Mouse (Mus musculus) heart, embryonic 14.5 days (tissue): Measurements from ENCODE around the gene Pparg. TPM values are rescaled to one million over a fixed set of nuclear protein-coding genes. Genes with fewer than 3 reads are reported as not detected.

Source experiments
- ATAC-seq: fragments of 200-750 bp; cut with Nextera tagmentation; 2 replicates; pipeline ENCODE4 v1.8.0; 2017; ENCODE audit warnings: low read depth, moderate TSS enrichment; ENCODE audit not compliant: insufficient number of reproducible peaks, insufficient read depth, low FRiP score
- H3K27ac ChIP-seq, 2 experiments: fragments of 200-500 bp in 1 of 2; fragments of 300-500 bp in 1 of 2; sonication (generic) in 1 of 2; replicated peaks in 1 of 2; 2 replicates each; pipeline ENCODE4 v1.5.1; 2012 to 2014; ENCODE audit warnings: low read depth in 2 of 2, low read length in 2 of 2, control low read depth in 1 of 2, mild to moderate bottlenecking in 1 of 2, mixed read lengths in 1 of 2; ENCODE audit not compliant: control insufficient read depth in 1 of 2, insufficient read depth in 1 of 2
- H3K27me3 ChIP-seq: fragments of 300-500 bp; sonication (generic); 2 replicates; pipeline ENCODE4 v1.6.1; 2014; ENCODE audit warnings: mild to moderate bottlenecking, low read length, control low read depth; ENCODE audit not compliant: control insufficient read depth, insufficient read depth
- H3K36me3 ChIP-seq: fragments of 300-500 bp; sonication (generic); 2 replicates; pipeline ENCODE4 v1.6.1; 2014; ENCODE audit warnings: mild to moderate bottlenecking, control low read depth, low read length, mixed read lengths; ENCODE audit not compliant: control insufficient read depth, insufficient read depth
- H3K4me1 ChIP-seq, 2 experiments: fragments of 200-500 bp in 1 of 2; fragments of 300-500 bp in 1 of 2; sonication (generic) in 1 of 2; 2 replicates each; pipeline ENCODE4 v1.6.1; 2012 to 2014; ENCODE audit warnings: low read length in 2 of 2, control low read depth in 1 of 2, mixed read lengths in 1 of 2; ENCODE audit not compliant: control insufficient read depth in 2 of 2, insufficient read depth in 2 of 2
- H3K4me2 ChIP-seq: fragments of 300-500 bp; sonication (generic); 2 replicates; pipeline ENCODE4 v1.6.1; 2014; ENCODE audit warnings: mild to moderate bottlenecking, low read length
- H3K4me3 ChIP-seq, 2 experiments: fragments of 200-500 bp in 1 of 2; fragments of 300-500 bp in 1 of 2; sonication (generic) in 1 of 2; 2 replicates each; pipeline ENCODE4 v1.5.1; 2012 to 2014; ENCODE audit warnings: low read length in 2 of 2, mild to moderate bottlenecking in 2 of 2, control low read depth in 1 of 2, low read depth in 1 of 2, moderate library complexity in 1 of 2; ENCODE audit not compliant: control insufficient read depth in 1 of 2, insufficient read depth in 1 of 2
- H3K9ac ChIP-seq: fragments of 300-500 bp; sonication (generic); 2 replicates; pipeline ENCODE4 v1.6.1; 2014; ENCODE audit warnings: mild to moderate bottlenecking, low read length
- H3K9me3 ChIP-seq: fragments of 300-500 bp; sonication (generic); 2 replicates; pipeline ENCODE4 v1.6.1; 2016; ENCODE audit warnings: low read length, control low read depth; ENCODE audit not compliant: control insufficient read depth
- WGBS: fragments of 180-500 bp; shearing (Covaris S2); extraction: QIAGEN DNeasy Blood & Tissue Kit; methylation state at CpG from one replicate; pipeline ENCODE4 v1.1.7; 2014; 5-methylcytosine and 5-hydroxymethylcytosine counted together
- polyA plus RNA-seq: library from polyadenylated mRNA; unstranded; fragments of >200 nt; fragmentation: Nextera tagmentation; extraction: Ambion mirVana; gene quantifications from 2 replicates; pipeline ENCODE4 v1.2.1, GENCODE M21; 2014

Pparg gene
- polyA plus RNA-seq, 1 experiment from 2014 or later, result 2.4 TPM

DNA sequence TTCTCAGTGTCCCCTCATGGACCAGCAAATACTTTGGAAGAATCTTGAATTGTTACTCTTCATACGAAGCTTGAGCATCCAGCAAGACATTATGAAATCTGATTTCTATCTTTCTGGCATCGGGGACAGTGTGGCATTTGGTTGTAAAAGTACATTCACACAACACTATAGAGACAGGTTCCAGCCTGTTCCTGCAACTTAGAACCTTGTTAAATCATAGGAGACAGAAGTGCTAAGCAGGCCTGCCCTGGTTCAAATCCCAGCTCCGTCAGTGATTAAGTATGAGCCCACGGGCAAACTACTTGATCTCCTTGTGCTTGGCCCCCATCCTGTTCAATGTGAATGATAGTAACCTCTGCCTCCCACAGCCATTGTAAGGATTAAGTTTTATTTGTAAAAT lies 41.1 kb upstream of the Pparg start:
- no peak overlapping the region for H3K27ac ChIP-seq
- WGBS, result 87% methylated on average over 4 of the region's 4 CpGs
- no peak overlapping the region for H3K4me2 ChIP-seq
- no peak for ATAC-seq
- no peaks in the 10 kb centered on the region; the same call in 1 of the 2 replicates for H3K27me3 ChIP-seq
- H3K36me3 ChIP-seq, result no peaks in the 10 kb centered on the region
- H3K4me3 ChIP-seq, result no peak overlapping the region
- no peaks in the 10 kb centered on the region for H3K4me1 ChIP-seq
- no peak overlapping the region for H3K9ac ChIP-seq
- H3K9me3 ChIP-seq, result no peaks in the 10 kb centered on the region

DNA sequence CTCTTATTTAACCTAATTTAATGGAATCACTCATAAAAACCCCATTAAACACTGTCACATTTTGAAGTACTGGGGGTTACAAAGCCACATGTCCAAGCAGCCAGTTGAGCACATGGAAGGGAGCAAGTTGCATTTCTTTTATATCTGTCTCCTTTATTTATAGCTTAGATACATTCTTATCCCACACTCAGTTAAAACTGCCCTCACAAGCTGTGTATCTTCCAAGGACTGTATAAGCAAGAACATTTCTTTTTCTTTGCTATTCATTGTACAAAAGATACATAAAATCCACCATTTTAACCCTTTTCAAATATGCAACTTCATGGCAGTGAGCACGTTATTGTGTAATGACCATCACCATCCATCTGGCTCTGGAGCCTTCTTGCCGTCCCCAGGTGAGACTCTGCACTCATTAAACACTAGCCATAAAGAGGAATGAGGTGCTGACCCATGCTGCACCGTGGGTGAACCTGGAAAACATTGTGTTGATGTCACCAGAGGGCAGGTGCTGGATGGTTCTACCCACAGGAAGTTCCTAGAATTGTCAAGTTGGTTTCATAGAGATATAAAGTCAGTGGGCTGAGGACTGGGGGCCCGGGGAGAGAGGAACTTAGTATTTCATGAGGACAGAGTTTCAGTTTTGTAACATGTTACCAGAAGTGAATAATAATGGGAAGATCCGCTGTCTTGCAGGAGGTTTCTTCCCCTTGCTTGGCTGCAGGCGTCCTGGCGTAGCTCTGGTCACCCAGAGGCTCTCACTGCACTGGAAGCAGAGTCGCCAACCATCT lies 39.6 kb upstream of the Pparg start:
- Histone ChIP-seq H3K36me3 (no peaks in the 10 kb centered on the region), H3K27me3 (no peaks in the 10 kb centered on the region), H3K4me3 (no peak overlapping the region), H3K9me3 (no peaks in the 10 kb centered on the region), H3K27ac (no peak overlapping the region), H3K4me1 (no peaks in the 10 kb centered on the region), H3K4me2 (no peak overlapping the region), H3K9ac (no peak overlapping the region)
- no peak for ATAC-seq
- WGBS, result 77% methylated on average over 8 of the region's 8 CpGs

DNA sequence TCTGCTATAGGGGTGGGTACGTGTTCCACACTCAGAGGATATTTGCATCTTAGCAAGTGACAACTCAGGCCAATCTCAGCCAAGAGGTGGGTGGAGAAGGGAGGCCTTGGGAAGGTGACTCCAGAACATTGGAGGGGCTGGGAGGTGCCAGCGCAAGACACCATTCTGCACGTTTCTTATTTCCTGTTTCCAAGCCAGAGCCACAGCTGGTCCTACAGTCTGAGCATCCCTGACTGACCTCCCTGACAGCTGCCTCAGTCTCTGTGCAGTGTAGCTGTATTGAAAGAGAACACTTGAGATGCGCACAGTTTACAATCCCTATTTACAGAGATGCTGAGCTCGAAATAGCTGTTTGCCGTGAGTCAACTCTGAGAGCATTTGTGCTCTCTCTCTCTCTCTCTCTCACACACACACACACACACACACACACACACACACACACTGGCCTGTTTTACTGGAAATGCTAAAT lies 38.8 kb upstream of the Pparg start:
- no peak for ATAC-seq

DNA sequence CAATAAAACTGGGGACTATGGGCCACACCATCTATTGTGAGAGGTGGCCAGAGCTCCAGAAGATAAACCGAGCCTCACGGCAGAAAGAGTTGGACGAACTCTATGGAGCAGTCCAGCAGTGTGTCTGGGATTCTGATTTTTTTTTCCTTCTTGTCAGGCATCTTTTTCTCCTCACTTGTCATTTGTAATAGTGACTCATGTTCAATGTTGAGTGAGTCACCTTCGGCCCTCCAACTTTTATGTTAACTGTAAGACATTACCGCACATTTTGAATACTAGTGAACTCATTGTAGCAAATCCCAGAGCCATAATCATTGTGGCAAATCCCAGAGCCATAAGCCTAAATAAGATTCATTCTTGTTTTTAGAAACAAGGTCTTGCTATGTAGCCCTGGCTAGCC lies 37.8 kb upstream of the Pparg start:
- Histone ChIP-seq H3K9ac (no peak overlapping the region), H3K36me3 (no peaks in the 10 kb centered on the region), H3K9me3 (0 out of 2 replicates have a peak, but pooled peaks cover 2% of the 10 kb centered on the region), H3K27ac (no peak overlapping the region), H3K27me3 (no peaks in the 10 kb centered on the region), H3K4me3 (no peak overlapping the region), H3K4me1 (no peaks in the 10 kb centered on the region), H3K4me2 (no peak overlapping the region)
- ATAC-seq, result no peak
- WGBS, result 85% methylated on average over 5 of the region's 5 CpGs

More for the DNA sequence above, 38.8 kb upstream of the Pparg start:
- Histone ChIP-seq H3K9ac (no peak overlapping the region), H3K4me1 (no peaks in the 10 kb centered on the region), H3K9me3 (no peaks in the 10 kb centered on the region), H3K4me3 (no peak overlapping the region), H3K27ac (no peak overlapping the region), H3K36me3 (no peaks in the 10 kb centered on the region), H3K27me3 (no peaks in the 10 kb centered on the region), H3K4me2 (no peak overlapping the region)
- WGBS, result 71% methylated on average over 6 of the region's 6 CpGs

DNA sequence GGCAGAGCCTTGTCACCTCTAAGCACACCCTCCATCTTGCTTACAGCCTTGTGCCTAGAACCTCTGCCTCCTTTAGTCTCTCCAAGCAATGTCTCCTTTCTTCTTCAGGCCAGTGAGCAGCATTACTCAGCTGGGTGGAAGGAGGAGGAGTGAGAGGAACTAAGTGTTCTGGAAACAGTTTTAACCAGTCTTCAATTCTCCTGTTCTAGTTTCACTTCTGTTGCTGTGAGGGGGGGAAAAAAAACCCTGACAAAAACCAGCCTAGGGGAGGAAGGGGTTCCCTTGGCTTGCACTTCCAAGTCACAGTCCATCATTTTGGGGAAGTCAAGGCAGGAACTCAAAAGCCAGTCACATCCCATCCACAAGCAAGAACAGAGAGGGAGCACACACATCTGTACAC lies 29.8 kb upstream of the Pparg start:
- Histone ChIP-seq H3K4me3 (no peak overlapping the region), H3K9ac (no peak overlapping the region), H3K36me3 (no peaks in the 10 kb centered on the region), H3K9me3 (0 out of 2 replicates have a peak, but pooled peaks cover 2% of the 10 kb centered on the region), H3K4me2 (no peak overlapping the region), H3K27ac (no peak overlapping the region), H3K4me1 (no peaks in the 10 kb centered on the region), H3K27me3 (peaks cover 7% of the 10 kb centered on the region; the same call in 1 of the 2 replicates)
- no peak for ATAC-seq

DNA sequence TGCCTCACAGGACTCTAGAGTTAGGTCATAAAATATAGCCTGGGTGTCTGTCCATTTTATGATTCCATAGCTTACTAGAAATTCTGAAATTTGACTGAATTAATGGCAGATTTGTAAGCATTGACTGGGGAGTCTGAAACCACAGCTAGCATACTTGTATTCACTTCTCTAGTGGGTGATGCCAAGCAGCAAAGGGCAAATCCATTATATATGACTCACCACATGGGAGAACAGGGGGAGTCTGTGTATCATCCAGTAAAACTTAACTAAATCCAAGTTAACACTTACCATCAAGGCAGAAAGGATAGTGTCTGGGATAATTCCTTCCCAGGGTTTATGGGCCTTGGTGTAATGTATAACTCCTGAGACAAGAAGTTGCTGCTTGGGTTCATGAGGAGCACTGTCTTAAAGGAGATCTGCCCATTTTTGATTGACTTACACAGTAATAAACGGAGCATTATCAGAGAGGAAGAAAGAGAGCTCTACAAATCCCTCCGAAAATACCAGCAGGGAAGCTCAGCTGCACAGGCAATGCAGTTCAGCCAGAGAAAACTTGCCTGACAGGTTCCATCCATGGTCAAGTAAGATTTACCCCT lies 27.6 kb upstream of the Pparg start:
- no peak overlapping the region for H3K4me3 ChIP-seq
- H3K27me3 ChIP-seq, result peaks cover 7% of the 10 kb centered on the region; the same call in 1 of the 2 replicates
- no peaks in the 10 kb centered on the region for H3K9me3 ChIP-seq
- no peaks in the 10 kb centered on the region for H3K36me3 ChIP-seq
- no peak overlapping the region for H3K27ac ChIP-seq
- H3K4me1 ChIP-seq, result no peaks in the 10 kb centered on the region
- no peak overlapping the region for H3K9ac ChIP-seq
- 51% methylated on average over 2 of the region's 2 CpGs for WGBS
- ATAC-seq, result no peak
- no peak overlapping the region for H3K4me2 ChIP-seq

DNA sequence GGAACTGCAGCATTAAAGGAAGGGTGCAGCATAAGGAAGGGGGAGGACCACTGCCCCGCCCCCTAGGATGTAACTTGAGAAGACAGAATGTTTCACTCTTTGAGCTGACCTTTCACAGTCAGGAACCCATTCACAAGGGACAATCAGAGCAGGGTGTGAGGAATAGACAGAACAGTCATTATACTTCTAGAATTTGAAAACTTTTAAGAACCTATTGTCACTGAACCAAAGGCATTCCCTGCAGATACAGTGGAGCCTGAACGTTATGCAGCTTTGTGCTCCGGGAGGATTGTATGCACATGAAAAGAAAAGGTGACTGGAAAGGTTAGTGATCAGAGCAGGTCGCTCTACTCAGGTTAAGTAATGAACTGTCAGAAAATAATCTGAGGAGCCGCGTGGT lies 25.2 kb upstream of the Pparg start:
- no peak for ATAC-seq
- no peak overlapping the region for H3K4me3 ChIP-seq
- no peak overlapping the region for H3K9ac ChIP-seq
- 46% methylated on average over 6 of the region's 6 CpGs for WGBS
- H3K27ac ChIP-seq, result no peak overlapping the region
- no peaks in the 10 kb centered on the region for H3K9me3 ChIP-seq
- no peaks in the 10 kb centered on the region for H3K36me3 ChIP-seq
- peaks cover 5% of the 10 kb centered on the region; the same call in 1 of the 2 replicates for H3K27me3 ChIP-seq
- no peak overlapping the region for H3K4me2 ChIP-seq
- H3K4me1 ChIP-seq, result no peaks in the 10 kb centered on the region
